Comparison of ENCODE assay signal across 21 mouse cellular contexts in the genomic region with DNA sequence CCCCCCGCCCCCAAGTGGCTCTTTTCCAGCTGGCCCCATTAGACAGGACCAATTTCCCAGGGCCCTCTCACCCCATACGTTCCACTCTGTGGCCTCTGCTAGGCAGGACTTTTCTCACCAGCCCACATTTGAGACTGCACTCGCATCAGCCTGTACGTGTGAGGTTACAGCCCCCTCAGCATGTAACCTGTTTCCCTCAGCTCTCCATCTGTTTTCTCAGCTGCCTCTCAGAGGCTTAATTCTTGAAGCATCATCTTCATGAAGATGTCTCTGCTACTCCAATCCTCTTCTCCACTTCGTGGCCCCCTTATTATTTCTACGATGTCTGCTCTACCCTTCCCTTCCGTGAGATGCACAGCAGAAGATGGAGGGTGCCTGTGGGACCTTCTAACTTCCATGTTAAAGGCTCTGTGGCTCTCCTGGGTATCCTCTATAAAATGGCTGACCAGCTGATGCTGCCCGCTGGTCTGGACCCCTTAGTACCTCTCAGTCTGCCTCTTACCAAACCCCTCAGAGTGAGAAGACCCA. TPM values are rescaled to one million over a fixed set of nuclear protein-coding genes. Genes with fewer than 3 reads are reported as not detected.
DNase-seq lines count a peak whose midpoint lies in the region; ATAC-seq and TF ChIP-seq lines count a peak whose summit lies in the region.
"Had no signal": no experiment of that assay in that cellular context is flagged by ENCODE, and none has a peak within 500 bp of the region (broad histone marks: within the 10 kb centered on the region; RNA-seq: fewer than 3 reads in every experiment).

No protein-coding gene starts in this region.

- TF ChIP-seq POLR2A in CH12.LX (IDR thresholded peaks at IDR 0.05; ENCODE audit: low read depth, low read length), result no peak; the same call in 1 of the 2 replicates

- DNase-seq in gastrocnemius, adult 2 months, result no peak
- DNase-seq in gastrocnemius, postnatal 36 days, result no peak
- DNase-seq in layer of hippocampus, adult 2 months (ENCODE audit: low spot score in 2 of 2), result no peak
- no peak for DNase-seq in layer of hippocampus, adult 11-12 months (ENCODE audit: low spot score)
- DNase-seq in CH12.LX (ENCODE audit: extremely low read depth), result no peak
- DNase-seq in ovary, adult 18-20 months (ENCODE audit: low spot score), result no peak
- DNase-seq in ovary, postnatal 14 days (ENCODE audit: low spot score), result no peak
- DNase-seq: cerebellum, postnatal 36 days; forebrain, postnatal 0 days; kidney, adult 9 months; liver, embryonic 13.5 days; thymus, postnatal 4 days had no signal

- peaks cover 16 to 60% of the 10 kb centered on the region in 2 experiments for H3K4me1 ChIP-seq in CH12.LX (ENCODE audit: control insufficient read depth in 1 of 2, insufficient read depth in 2 of 2)
- H3K4me1 ChIP-seq in intestine, embryonic 15.5 days (replicated peaks), result no peaks in the 10 kb centered on the region
- H3K4me1 ChIP-seq: megakaryocyte, embryonic 14.5 days had no signal

- no peak for TF ChIP-seq EP300 in CH12.LX (IDR thresholded peaks at IDR 0.05; ENCODE audit: low read length)

- H3K27me3 ChIP-seq in CH12.LX (replicated peaks), result no peaks in the 10 kb centered on the region
- no peaks in the 10 kb centered on the region for H3K27me3 ChIP-seq in intestine, embryonic 15.5 days (replicated peaks)

- peaks cover 63% of the 10 kb centered on the region for H3K79me2 ChIP-seq in CH12.LX (replicated peaks; ENCODE audit: control insufficient read depth, extremely low read depth, insufficient read depth, poor library complexity, severe bottlenecking)

- no peaks in the 10 kb centered on the region for H3K9me3 ChIP-seq in CH12.LX (replicated peaks; ENCODE audit: low read length)
- H3K9me3 ChIP-seq in intestine, embryonic 15.5 days, result no peaks in the 10 kb centered on the region
- H3K9me3 ChIP-seq: hindbrain, embryonic 10.5 days; liver, embryonic 13.5 days; megakaryocyte, embryonic 14.5 days had no signal

- ATAC-seq in intestine, embryonic 15.5 days, result no peak
- ATAC-seq: forebrain, postnatal 0 days; lung, postnatal 0 days had no signal

- dilution Hi-C loops in CH12.LX (cut with MboI; ENCODE audit: extremely low pct_ligation_motif_present, extremely low pct_unique_long_range_greater_than_20kb, low sequenced_read_pairs), result no loop called here

- peak overlapping the region; percentile 98 for H3K4me2 ChIP-seq in CH12.LX (ENCODE audit: insufficient read depth, low read depth, poor library complexity, severe bottlenecking)
- peak overlapping the region; percentile 42 for H3K4me2 ChIP-seq in intestine, embryonic 15.5 days (replicated peaks)
- H3K4me2 ChIP-seq: liver, embryonic 13.5 days had no signal

- H3K9ac ChIP-seq in CH12.LX (ENCODE audit: insufficient read depth, low read depth), result peak overlapping the region; percentile 97
- no peak overlapping the region for H3K9ac ChIP-seq in intestine, embryonic 15.5 days
- H3K9ac ChIP-seq: forebrain, postnatal 0 days; liver, embryonic 13.5 days had no signal

- TF ChIP-seq RAD21 in CH12.LX (IDR thresholded peaks at IDR 0.05; ENCODE audit: low read depth, low read length), result no peak

- no peak for TF ChIP-seq CTCF in gastrocnemius, adult 2 months (IDR thresholded peaks at IDR 0.05)
- TF ChIP-seq CTCF in layer of hippocampus, adult 2 months (conservative IDR thresholded peaks at IDR 0.05), result no peak
- TF ChIP-seq CTCF in CH12.LX (conservative IDR thresholded peaks at IDR 0.05 in 1 of 2, IDR thresholded peaks at IDR 0.05 in 1 of 2; ENCODE audit: low read depth in 2 of 2, low read length in 2 of 2), result no peak

- in situ Hi-C loops in CH12.LX (cut with MboI; ENCODE audit: low pct_ligation_motif_present, low pct_unique_long_range_greater_than_20kb, low sequenced_read_pairs), result no loop called here

- peak overlapping the region; percentile 26 for H3K4me3 ChIP-seq in gastrocnemius, adult 2 months
- H3K4me3 ChIP-seq in layer of hippocampus, adult 2 months, result peak overlapping the region; percentile 6; the same call in 1 of the 2 replicates
- peak overlapping the region; percentile 66 to 93 (median 77) for H3K4me3 ChIP-seq in CH12.LX (replicated peaks in 1 of 3; ENCODE audit: low read depth in 2 of 3, low read length in 2 of 3, poor library complexity in 1 of 3)
- H3K4me3 ChIP-seq in intestine, embryonic 15.5 days (replicated peaks), result peak overlapping the region; percentile 28
- H3K4me3 ChIP-seq: hindbrain, embryonic 10.5 days; liver, embryonic 13.5 days; megakaryocyte, embryonic 14.5 days had no signal

- peak overlapping the region; percentile 20; the same call in 1 of the 2 replicates for H3K27ac ChIP-seq in gastrocnemius, adult 2 months
- H3K27ac ChIP-seq in layer of hippocampus, adult 2 months, result peak overlapping the region; percentile 71; the same call in 1 of the 2 replicates
- H3K27ac ChIP-seq in CH12.LX (ENCODE audit: insufficient read depth, low read depth), result peak overlapping the region; percentile 99
- H3K27ac ChIP-seq in intestine, embryonic 15.5 days, result no peak overlapping the region
- H3K27ac ChIP-seq: hindbrain, embryonic 10.5 days; liver, embryonic 13.5 days had no signal

- intact Hi-C loops in gastrocnemius, adult 2 months (cut with DNase I), result no loop called here
- intact Hi-C loops in gastrocnemius, postnatal 36 days (cut with DNase I), result no loop called here

- H3K36me3 ChIP-seq in CH12.LX (replicated peaks in 1 of 2; ENCODE audit: control insufficient read depth in 1 of 2, insufficient read depth in 1 of 2, low read length in 1 of 2), result peaks cover 2 to 27% of the 10 kb centered on the region in 2 experiments
- H3K36me3 ChIP-seq in intestine, embryonic 15.5 days, result no peaks in the 10 kb centered on the region
- H3K36me3 ChIP-seq: hindbrain, embryonic 10.5 days; liver, embryonic 13.5 days had no signal

- WGBS in intestine, embryonic 15.5 days, result 69% methylated on average over 8 of the region's 8 CpGs

TF ChIP-seq in CH12.LX, 34 proteins besides CTCF, POLR2A, EP300 and RAD21:
- peak; percentile 68; the same call in 1 of the 2 replicates for TF ChIP-seq SIN3A (IDR thresholded peaks at IDR 0.05; ENCODE audit: low read length)
- no peak for TF ChIP-seq SMC3 (IDR thresholded peaks at IDR 0.05; ENCODE audit: low read depth, low read length)
- no peak for TF ChIP-seq USF2 (conservative IDR thresholded peaks at IDR 0.05; ENCODE audit: low read depth, low read length)
- peak; percentile 43; the same call in 1 of the 2 replicates for TF ChIP-seq MXI1 (IDR thresholded peaks at IDR 0.05; ENCODE audit: low read depth, low read length)

RNA-seq across cellular contexts. Expression of a gene that starts 1.8 kb away (rescaled TPM):
- 1 to 10 TPM in 1 of 2 experiments, under 1 TPM in 1; 0.86 to 1.2 TPM for total RNA-seq in gastrocnemius, adult 2 months (2021)
- total RNA-seq in gastrocnemius, postnatal 36 days (2021), result 1 to 10 TPM; 1.4 to 1.5 TPM
- 1 to 10 TPM; 6.0 to 6.7 TPM for total RNA-seq in layer of hippocampus, adult 2 months (2021)
- total RNA-seq in CH12.LX (2012; rRNA removed) (86.8 and 142 TPM in 2 replicates), CH12.LX (2014; rRNA removed) (101 and 108 TPM in 2 replicates)
- 259 and 284 TPM in 2 replicates for polyA plus RNA-seq in CH12.LX (2012; ENCODE audit: insufficient read length, low read depth)
- 19.6 and 20.5 TPM in 2 replicates for polyA plus RNA-seq in intestine, embryonic 15.5 days (2015; fragmentation: Nextera tagmentation; extraction: Ambion mirVana)

RNA-seq across cellular contexts. Expression of a gene that starts 36.5 kb away (rescaled TPM):
- total RNA-seq in gastrocnemius, adult 2 months (2021), result not detected
- total RNA-seq in gastrocnemius, postnatal 36 days (2021), result 1 to 10 TPM in 1 of 2 experiments, not detected in 1; 2.3 TPM
- not detected for total RNA-seq in layer of hippocampus, adult 2 months (2021)
- total RNA-seq in CH12.LX (2012; rRNA removed) (0.13 TPM in 1 of 2 replicates, not detected in the other), CH12.LX (2014; rRNA removed) (not detected in 2 replicates)
- polyA plus RNA-seq in CH12.LX (2012; ENCODE audit: insufficient read length, low read depth), result not detected in 2 replicates
- polyA plus RNA-seq in intestine, embryonic 15.5 days (2015; fragmentation: Nextera tagmentation; extraction: Ambion mirVana), result not detected in 2 replicates
- total RNA-seq: adrenal gland, adult 18-20 months; ES-E14; monocyte, adult 5-6 weeks had no signal
- polyA plus RNA-seq: embryonic facial prominence, embryonic 11.5 days; heart, embryonic 14.5 days; hindbrain, embryonic 10.5 days; lung, postnatal 0 days had no signal

Comparison
In these comparisons a context has a peak if more than half of its experiments do, and no peak if none do; other contexts are left out.
1. H3K4me3 ChIP-seq: peak in every context shown above with its lines; median percentile 77 in CH12.LX; 28 in intestine, embryonic 15.5 days; 26 in gastrocnemius, adult 2 months; 6 in layer of hippocampus, adult 2 months.
2. RNA of a gene that starts 1.8 kb away (total RNA-seq): 86.8 to 142 TPM in CH12.LX; 6.0 to 6.7 TPM in layer of hippocampus, adult 2 months, 1.4 to 1.5 TPM in gastrocnemius, postnatal 36 days and 0.86 to 1.2 TPM in gastrocnemius, adult 2 months; every median in the first group is over 10 times any median in the second.